Mouse (Mus musculus) testis, postnatal 10 days (tissue): ENCODE results near the gene Mtmr4.

Experiments used
- DNase-seq: peaks from one replicate; pipeline ENCODE4 v3.0.0; 2021; ENCODE audit warnings: low spot score

Mtmr4 gene

DNA sequence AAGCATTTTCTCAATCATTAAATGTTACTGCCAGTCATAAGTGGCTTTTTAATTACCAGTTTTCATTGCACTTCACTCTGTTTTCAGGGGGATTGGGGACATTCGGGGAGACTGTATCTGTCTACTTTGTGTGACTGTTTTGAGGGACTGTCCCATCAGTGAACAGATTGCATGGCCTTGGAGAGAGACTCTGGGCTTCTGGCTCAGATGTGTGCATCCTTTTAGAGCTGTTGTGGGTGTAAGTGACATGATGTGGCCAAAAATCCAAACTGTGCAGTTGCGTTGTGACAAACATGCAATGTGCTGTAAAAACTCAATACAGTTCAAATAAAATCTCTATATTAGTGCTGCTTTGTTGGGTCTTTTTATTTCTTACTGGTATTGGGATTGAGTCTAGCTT lies 24.0 kb downstream of the Mtmr4 start:
- DNase-seq = no peak

DNA sequence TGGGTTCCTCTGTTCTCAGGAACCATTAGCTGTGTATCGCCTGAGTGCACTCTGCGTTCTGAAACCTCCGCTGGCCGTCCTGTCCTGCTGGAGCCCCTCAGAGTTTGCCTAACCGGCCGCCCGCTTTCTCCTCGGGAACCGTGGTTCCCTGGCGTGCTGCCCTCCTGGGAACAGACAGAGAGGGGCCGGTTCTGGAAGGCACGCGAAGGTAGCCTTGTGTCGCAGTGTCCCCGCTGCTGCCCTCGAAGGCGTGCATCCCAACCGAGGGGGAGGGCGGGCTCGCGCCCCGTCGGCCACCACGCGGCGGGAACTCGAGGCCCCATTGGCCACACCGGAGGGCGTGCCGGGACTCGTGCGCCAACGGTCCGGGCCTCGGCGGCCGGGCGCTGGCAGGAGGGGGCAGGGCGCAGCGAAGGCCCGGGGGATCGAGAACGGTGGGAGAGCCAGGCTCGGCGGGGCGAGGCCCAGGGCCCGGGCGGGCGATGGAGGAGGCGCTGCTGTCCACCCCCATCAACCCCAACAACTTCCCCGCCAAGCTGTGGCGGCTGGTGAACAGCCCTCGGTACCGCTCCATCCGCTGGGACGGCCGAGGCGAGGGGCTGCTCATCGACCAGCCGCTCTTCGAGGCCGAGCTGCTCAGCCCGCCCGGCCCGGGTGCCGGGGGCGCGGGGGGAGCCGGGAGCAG lies 25.0 kb downstream of the Mtmr4 start, which contains the start of gene Hsf5:
Gene Hsf5, plus strand, starts transcription at position 375 of the 685 bp plus-strand sequence.
- peak; percentile 54 for DNase-seq

DNA sequence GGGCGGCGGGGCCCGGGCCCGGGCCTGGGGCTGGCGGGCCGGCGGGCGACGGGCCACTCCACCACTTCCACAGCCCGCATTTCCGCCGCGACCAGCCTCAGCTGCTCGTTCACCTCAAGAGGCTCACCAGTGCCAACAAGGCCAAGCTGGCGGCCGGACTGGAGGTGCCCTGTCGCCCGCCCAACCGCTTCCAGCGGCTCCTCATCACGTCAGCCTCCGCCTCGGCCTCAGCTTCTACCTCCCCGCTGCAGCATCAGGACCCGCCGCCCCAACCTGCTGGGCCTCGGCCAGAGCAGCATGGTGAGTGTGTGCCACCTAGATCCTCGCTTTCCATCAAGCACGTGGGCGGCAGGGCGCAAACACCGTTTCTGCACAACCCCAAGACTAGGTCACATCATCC lies 25.6 kb downstream of the Mtmr4 start:
- DNase-seq = peak; percentile 44

DNA sequence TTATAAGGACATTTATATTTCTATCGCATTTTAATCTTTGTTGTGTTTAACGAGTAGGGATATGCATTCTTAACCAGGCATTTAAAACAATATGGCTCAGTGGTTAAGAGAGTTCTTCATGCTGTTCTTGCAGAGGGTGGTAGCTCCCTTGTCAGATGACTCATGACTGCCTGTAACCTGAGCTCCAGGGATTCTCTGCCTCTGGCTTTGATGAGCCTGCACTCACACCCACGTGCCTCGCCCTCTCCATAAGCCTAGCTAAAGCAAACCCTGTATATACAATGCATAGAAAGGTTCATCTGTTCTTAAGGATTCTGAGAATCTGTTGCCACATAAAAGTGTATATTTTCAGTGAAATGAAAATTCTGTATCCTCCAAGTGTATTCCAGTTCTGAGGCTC lies 31.2 kb downstream of the Mtmr4 start:
- no peak for DNase-seq

DNA sequence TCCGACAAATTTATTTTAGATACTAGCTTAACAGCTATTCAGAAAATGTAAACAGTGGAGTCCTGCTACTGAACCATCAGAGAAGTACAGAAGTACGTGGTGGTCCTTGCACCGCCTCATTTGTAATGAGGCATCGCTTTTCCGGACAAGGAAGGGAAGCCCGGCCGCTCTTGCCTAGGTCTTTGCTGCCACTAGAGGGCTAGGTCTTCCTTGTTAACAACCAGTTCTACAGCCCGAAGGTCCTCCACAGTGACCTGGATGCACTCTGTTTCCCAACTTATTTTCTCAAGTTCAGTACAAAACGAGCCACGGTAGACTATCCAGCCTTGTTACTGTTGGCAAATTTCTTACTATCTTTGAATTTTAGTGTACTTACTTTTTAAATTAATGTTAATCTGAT lies 37.9 kb downstream of the Mtmr4 start:
- DNase-seq = peak; percentile 57

DNA sequence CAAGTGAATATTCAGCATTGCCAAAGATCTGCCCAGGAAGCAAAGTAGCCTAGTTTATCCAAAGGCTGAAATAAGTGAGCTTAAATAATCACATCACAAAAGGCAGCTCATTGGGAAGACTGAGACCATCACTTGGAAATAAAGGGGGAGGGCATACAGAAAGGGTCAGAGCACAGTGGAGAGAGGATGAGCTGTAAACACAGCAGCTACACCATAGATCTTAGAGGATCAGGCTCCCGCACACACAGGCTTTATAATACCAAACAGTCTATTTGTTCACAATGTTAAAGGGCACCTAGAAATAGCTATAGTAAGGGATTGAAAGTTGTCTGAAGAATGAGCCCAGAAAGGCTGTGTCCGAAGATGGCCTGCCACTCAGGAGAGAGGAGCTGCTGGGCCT lies 46.8 kb downstream of the Mtmr4 start:
- DNase-seq = no peak

DNA sequence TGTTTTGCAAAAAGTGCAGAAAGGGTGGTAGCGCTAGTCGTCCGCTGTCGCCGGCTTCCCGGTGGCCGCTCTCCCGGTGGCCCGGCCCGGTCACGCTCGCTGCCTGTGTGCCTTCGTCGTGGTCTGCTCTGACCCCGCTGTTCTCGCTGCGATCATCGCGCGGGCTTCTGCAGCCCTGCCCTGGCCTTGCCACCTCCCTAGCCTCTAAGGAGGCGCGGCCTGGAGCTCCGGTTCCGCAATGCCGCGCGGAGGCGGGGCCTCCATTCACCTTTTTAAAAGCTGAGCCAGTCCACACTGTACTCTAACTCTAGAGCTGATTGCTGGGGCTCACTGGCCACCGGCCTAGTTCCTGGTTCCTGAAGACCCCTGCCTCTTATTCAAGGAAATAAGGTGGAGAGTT lies 47.2 kb downstream of the Mtmr4 start:
- peak; percentile 79 for DNase-seq

DNA sequence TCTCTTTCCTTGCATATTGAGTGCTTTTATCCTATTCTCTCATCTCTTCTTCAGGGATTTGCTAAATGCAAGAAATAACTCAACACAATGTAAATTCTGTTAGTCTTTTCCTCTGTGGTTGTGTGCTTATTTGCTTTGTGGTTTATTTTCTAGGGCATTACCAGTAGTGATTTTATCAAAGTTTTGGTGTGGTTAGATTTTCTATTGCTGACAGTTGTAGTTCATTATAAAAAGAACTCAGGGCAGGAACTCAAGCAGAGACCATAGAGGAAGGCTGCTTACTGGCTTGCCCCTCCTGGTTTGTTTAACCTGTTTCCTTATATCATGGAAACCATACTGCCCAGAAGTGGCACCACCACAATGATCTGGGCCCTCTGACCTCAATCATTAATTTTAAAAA lies 50.9 kb downstream of the Mtmr4 start:
- DNase-seq = no peak

DNA sequence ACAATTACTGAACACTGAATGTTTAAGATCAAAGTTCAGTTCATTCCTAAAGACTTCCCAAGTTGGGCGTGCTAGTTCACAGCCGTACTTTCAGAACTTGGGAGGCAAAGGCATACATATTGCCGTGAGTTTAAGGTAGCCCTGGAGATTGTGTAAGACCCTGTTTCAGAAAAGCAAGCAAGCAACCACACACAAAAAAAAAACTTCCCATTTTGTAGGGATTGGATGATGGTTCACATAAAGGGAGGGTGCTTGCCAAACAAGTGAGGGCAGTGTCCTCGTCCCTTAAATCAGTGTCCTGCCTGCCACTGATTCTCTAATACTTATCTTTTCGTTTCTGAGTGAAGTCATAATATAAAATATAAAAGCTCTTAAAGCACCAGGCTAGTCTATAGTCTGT lies 62.7 kb downstream of the Mtmr4 start:
- DNase-seq = no peak

DNA sequence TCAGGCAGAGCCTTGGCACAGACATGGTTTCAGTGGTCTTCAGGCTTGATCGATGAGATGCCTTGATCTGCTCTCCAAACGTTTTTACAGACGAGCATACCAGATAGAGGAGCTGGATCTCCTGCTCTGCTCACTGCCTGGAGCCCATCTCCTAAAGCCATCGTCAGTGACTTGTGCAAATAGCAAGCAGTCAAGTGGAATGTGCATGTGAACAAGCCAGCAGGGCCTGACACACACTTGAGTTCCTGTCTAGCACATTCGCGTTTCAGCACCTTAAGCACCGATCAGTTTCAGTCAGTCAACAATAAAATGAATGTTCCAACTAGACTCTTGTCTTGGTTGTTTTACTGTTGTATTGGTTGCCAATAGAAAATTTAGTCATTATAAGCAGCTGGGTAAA lies 67.3 kb downstream of the Mtmr4 start:
- no peak for DNase-seq

DNA sequence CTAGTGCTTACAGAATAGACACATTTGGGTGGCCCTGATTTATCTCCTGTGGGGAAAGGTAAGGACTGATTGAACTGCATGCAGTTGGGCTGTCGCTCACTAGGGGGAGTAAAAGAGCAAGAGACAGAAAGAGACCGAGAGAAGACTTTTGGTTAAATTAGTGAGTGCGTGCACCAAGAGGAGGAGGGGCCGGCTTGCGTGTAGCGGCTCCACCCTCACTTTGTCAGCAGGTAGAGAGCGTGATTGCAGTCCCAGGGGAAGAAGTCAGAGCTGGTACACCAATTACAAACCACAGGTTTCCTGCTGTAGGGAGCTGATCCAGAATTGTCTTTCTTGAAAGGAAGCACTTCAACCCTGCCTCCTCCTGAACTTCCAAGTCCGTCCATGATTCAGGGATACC lies 70.4 kb downstream of the Mtmr4 start, which contains the start of gene Rnf43:
Gene Rnf43, plus strand, starts transcription at position 316 of the 400 bp plus-strand sequence.
- DNase-seq = peak; percentile 89

DNA sequence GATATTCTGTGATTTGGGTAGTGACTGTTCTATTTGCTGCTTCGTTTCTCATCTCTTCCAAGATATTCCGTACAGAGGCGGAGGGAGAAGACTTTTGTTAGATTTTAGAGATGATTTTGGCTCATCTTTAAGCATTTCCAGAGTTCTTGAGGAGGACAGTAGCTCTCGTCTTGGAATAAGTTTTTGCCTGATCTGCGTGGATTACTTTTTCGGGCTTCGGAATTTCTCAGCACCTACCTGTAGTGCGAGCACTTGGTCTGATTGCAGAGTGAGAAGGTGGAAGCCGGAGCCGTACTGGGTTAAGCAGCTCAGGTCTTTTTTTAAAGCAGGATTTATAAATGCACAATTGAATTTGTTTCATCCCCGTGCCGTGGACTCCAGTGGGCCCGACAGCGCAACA lies 70.9 kb downstream of the Mtmr4 start:
- DNase-seq = no peak

DNA sequence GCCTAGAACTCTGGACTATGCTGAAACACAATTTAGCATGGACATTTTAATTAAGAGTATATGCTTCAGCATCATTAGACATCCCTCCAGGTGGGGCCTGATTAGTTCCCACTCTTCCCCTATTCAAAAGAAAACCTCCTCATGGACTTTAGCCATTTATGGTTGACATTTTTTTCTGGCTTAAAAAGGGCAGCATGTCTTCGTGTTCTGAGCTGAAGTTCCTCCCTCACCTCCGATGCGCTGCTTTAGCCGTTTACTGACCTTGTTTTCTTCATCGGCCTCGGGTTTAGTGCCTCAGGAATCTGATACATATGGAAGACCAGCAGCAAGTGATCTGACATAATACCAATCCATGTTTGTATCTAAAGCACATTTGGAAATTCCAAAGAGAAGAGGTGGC lies 72.0 kb downstream of the Mtmr4 start:
- DNase-seq = no peak

DNA sequence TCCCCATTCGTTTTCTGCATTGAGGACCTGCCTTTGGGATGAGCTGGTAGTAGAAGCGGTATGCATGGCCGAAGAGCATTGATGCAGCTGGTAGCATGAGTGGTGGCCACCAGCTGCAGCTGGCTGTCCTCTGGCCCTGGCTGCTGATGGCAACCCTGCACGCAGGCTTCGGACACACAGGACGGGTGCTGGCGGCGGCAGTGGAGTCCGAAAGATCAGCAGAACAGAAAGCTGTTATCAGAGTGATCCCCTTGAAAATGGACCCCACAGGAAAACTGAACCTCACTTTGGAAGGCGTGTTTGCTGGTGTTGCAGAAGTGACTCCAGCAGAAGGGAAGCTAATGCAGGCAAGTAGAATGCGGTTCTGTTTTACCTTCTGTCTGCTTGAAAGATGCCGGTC lies 72.6 kb downstream of the Mtmr4 start:
- DNase-seq = no peak

DNA sequence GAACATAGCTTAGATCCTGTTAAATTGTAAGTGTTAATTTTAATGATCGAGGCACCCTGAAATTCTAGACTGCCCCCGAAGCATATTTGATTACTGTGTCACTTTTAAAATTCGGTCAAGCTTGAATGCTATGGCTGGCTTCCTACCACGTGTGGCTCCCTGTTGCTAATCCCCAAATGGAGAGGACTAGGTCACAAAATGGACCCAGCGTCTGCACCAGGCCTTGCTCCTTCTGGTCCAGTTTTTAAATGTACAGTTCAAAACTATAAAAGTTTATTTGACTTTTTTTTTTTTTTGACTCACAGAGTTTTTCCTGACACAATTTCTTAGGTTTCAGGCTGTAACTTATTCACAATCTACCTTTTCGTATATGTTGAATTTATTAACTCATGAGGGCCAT lies 73.3 kb downstream of the Mtmr4 start:
- no peak for DNase-seq

DNA sequence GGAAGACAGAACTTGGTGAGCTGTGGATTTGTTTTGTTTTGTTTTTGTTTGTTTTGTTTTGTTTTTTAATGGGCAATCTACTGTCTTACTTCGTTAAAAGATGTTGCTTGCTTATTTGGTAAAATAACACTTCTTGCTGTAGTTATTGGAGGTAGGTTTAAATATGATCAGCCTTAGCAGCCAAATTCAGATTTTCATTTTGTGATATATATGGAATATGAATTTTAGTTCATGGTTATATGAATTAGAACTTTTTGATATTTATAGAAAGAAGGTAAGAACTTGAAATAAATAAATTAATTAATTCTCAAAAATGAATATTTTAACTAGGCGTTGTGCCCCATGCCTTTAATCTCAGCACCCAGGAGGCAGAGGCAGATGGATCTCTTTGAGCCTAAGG lies 73.7 kb downstream of the Mtmr4 start:
- no peak for DNase-seq
